Mouse (Mus musculus): ENCODE results near the gene Meaf6. TPM values are rescaled to one million over a fixed set of nuclear protein-coding genes. Genes with fewer than 3 reads are reported as not detected.

Meaf6 gene
- polyA plus RNA-seq, 1 experiment from 2014 or later: 128 TPM

- Histone ChIP-seq H3K9me3 (no peaks in the 10 kb centered on the region), H3K4me1 (peaks cover 22% of the 10 kb centered on the region), H3K27me3 (0 out of 2 replicates have a peak, but pooled peaks cover 4% of the 10 kb centered on the region), H3K4me2 (no peak overlapping the region), H3K27ac (no peak overlapping the region), H3K36me3 (replicated peaks) (no peaks in the 10 kb centered on the region), H3K4me3 (replicated peaks) (no peak overlapping the region), H3K9ac (no peak overlapping the region)
- 82% methylated on average over 7 of the region's 7 CpGs for WGBS
- ATAC-seq (ENCODE audit: low FRiP score): no peak
Measured at GRCm38 (mm10) chr4:125117902-125118320, 33.0 kb downstream of the Meaf6 start.

DNA sequence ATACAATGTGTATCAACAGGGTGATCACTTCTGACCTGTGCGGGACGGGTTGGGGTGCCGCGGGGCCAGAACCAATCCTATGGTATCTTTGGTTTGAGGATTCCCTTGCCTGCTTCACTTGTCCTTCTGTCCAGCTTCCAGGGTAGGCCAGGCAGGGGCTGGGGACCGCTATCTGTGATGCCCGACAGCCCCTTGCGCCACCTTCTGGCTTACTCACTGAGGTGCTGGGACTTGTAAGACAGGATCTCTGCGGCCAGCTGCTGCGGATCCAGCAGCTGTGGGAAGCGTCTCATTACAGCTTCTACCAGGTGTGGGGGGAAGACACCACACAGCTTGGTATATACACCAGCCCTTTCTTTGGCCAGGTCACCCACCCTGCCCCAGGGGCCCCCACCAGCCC is 34.1 kb downstream of the Meaf6 start:
- H3K9me3 ChIP-seq: no peaks in the 10 kb centered on the region
- no peak overlapping the region for H3K4me2 ChIP-seq
- H3K27me3 ChIP-seq: peaks cover 9% of the 10 kb centered on the region; the same call in 1 of the 2 replicates
- no peaks in the 10 kb centered on the region for H3K36me3 ChIP-seq (replicated peaks)
- no peak overlapping the region for H3K4me3 ChIP-seq (replicated peaks)
- H3K27ac ChIP-seq: no peak overlapping the region
- H3K9ac ChIP-seq: no peak overlapping the region
- no peak for ATAC-seq (ENCODE audit: low FRiP score)
- peaks cover 26% of the 10 kb centered on the region for H3K4me1 ChIP-seq
- WGBS: 28% methylated on average over 10 of the region's 10 CpGs

DNA sequence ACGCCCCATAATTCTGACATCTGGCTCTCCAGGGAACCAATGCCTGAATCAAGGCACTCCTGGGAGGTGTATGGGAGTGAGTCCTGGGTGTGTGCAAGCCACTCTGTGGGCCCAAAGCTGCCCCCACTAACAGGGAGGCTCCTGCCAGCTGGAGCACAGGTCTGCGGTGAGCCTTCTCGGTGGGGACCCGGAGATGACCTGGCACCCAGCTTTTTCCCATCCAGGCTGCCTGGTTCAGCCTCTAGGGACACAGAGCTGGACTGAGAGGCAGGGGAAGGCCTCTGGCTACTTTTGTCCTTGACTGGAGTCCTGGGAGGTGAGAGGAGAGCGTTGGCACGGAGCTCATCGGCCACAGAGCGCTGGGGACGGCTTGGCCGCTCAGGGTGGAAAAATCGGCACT is 34.8 kb downstream of the Meaf6 start:
- no peaks in the 10 kb centered on the region for H3K36me3 ChIP-seq (replicated peaks)
- ATAC-seq (ENCODE audit: low FRiP score): no peak
- H3K4me2 ChIP-seq: no peak overlapping the region
- no peaks in the 10 kb centered on the region for H3K9me3 ChIP-seq
- 93% methylated on average over 11 of the region's 11 CpGs for WGBS
- H3K27me3 ChIP-seq: peaks cover 15% of the 10 kb centered on the region; the same call in 1 of the 2 replicates
- no peak overlapping the region for H3K4me3 ChIP-seq (replicated peaks)
- peaks cover 22% of the 10 kb centered on the region for H3K4me1 ChIP-seq
- no peak overlapping the region for H3K27ac ChIP-seq
- no peak overlapping the region for H3K9ac ChIP-seq

- no peak for ATAC-seq (ENCODE audit: low FRiP score)
- Histone ChIP-seq H3K36me3 (replicated peaks) (no peaks in the 10 kb centered on the region), H3K4me2 (no peak overlapping the region), H3K27me3 (peaks cover 30% of the 10 kb centered on the region), H3K4me3 (replicated peaks) (no peak overlapping the region), H3K4me1 (peaks cover 20% of the 10 kb centered on the region), H3K9ac (no peak overlapping the region), H3K9me3 (no peaks in the 10 kb centered on the region), H3K27ac (no peak overlapping the region)
- WGBS: 20% methylated on average over 16 of the region's 16 CpGs
Measured at GRCm38 (mm10) chr4:125122431-125123278, 37.7 kb downstream of the Meaf6 start.

- no peak overlapping the region for H3K4me3 ChIP-seq (replicated peaks)
- peaks cover 36% of the 10 kb centered on the region for H3K27me3 ChIP-seq
- H3K4me2 ChIP-seq: no peak overlapping the region
- no peak overlapping the region for H3K27ac ChIP-seq
- ATAC-seq (ENCODE audit: low FRiP score): no peak
- no peaks in the 10 kb centered on the region for H3K9me3 ChIP-seq
- no peaks in the 10 kb centered on the region for H3K36me3 ChIP-seq (replicated peaks)
- H3K4me1 ChIP-seq: peaks cover 24% of the 10 kb centered on the region
- no peak overlapping the region for H3K9ac ChIP-seq
- 75% methylated on average over 7 of the region's 7 CpGs for WGBS
Measured at GRCm38 (mm10) chr4:125123279-125123671, 38.3 kb downstream of the Meaf6 start.

- peaks cover 24% of the 10 kb centered on the region for H3K4me1 ChIP-seq
- no peaks in the 10 kb centered on the region for H3K36me3 ChIP-seq (replicated peaks)
- no peak overlapping the region for H3K4me2 ChIP-seq
- H3K9me3 ChIP-seq: no peaks in the 10 kb centered on the region
- ATAC-seq (ENCODE audit: low FRiP score): no peak
- no peak overlapping the region for H3K27ac ChIP-seq
- no peak overlapping the region for H3K9ac ChIP-seq
- H3K27me3 ChIP-seq: peaks cover 43% of the 10 kb centered on the region
- WGBS: 52% methylated on average over 7 of the region's 7 CpGs
- no peak overlapping the region for H3K4me3 ChIP-seq (replicated peaks)
Measured at GRCm38 (mm10) chr4:125124424-125125209, 39.7 kb downstream of the Meaf6 start.

- H3K4me2 ChIP-seq: no peak overlapping the region
- no peak overlapping the region for H3K9ac ChIP-seq
- H3K4me3 ChIP-seq (replicated peaks): no peak overlapping the region
- peaks cover 43% of the 10 kb centered on the region for H3K27me3 ChIP-seq
- WGBS: 75% methylated on average over 7 of the region's 7 CpGs
- ATAC-seq (ENCODE audit: low FRiP score): no peak
- no peaks in the 10 kb centered on the region for H3K9me3 ChIP-seq
- no peak overlapping the region for H3K27ac ChIP-seq
- H3K4me1 ChIP-seq: peaks cover 24% of the 10 kb centered on the region
- H3K36me3 ChIP-seq (replicated peaks): no peaks in the 10 kb centered on the region
Measured at GRCm38 (mm10) chr4:125125361-125125921, 40.5 kb downstream of the Meaf6 start.

DNA sequence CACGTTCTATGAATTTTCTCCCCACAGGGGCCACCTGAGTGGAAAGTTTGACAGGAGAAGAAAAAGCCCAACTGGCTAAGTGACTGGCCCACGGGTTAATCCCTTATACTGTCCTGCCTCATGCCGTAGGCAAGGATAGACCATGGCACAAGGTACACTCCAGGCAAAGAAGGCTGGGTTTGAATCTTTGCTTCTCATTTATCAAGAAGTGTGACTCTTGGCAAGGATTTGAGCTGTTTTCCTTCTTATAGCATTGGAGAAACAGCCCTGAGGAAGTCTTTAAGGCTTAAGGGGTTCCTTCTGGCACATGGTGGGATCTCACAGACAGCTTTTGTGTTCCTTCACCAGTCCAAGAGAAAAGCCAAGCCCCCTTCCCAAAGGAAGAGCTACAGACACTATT is 41.3 kb downstream of the Meaf6 start:
- 92% methylated on average over 3 of the region's 3 CpGs for WGBS
- no peaks in the 10 kb centered on the region for H3K9me3 ChIP-seq
- no peak overlapping the region for H3K9ac ChIP-seq
- peaks cover 43% of the 10 kb centered on the region for H3K27me3 ChIP-seq
- H3K4me3 ChIP-seq (replicated peaks): no peak overlapping the region
- no peak overlapping the region for H3K27ac ChIP-seq
- no peaks in the 10 kb centered on the region for H3K36me3 ChIP-seq (replicated peaks)
- H3K4me2 ChIP-seq: no peak overlapping the region
- no peak for ATAC-seq (ENCODE audit: low FRiP score)
- peaks cover 24% of the 10 kb centered on the region for H3K4me1 ChIP-seq

DNA sequence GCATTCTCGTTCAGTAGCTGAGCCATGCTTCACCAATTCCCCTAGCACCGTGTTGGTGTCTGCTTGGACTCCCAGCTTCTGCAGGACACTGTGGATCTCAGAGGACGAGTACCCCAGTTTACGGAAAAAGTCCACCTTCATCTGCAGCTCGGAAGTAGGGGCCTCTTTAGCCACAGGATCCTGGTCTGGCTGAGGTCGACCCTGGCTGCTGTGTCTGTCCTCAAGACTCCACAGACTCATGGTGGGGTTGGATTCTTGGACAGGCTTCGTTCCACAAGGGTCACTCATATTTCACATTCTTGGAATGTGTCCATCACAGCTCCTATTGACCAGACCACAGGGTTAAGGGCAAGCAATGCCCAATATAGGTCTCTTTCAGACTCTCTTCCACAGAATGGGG is 41.8 kb downstream of the Meaf6 start:
- 84% methylated on average over 7 of the region's 7 CpGs for WGBS

GRCm38 (mm10) chr4:125127305-125128084 is 42.6 kb downstream of the Meaf6 start, which contains the start of gene Zc3h12a:
Zc3h12a (minus strand) TSS chr4:125127840.
- WGBS: 2% methylated on average over 61 of the region's 62 CpGs
- Histone ChIP-seq H3K9me3 (no peaks in the 10 kb centered on the region), H3K36me3 (replicated peaks) (no peaks in the 10 kb centered on the region), H3K4me1 (peaks cover 21% of the 10 kb centered on the region), H3K4me2 (peak within 1 kb of the TSS; percentile 97), H3K27me3 (peaks cover 41% of the 10 kb centered on the region), H3K4me3 (replicated peaks) (peak within 1 kb of the TSS; percentile 68), H3K27ac (no peak within 1 kb of the TSS), H3K9ac (peak within 1 kb of the TSS; percentile 53; the same call in 1 of the 2 replicates)
- peak; percentile 90 for ATAC-seq (ENCODE audit: low FRiP score)

More for the DNA sequence above, 41.8 kb downstream of the Meaf6 start:
- Histone ChIP-seq H3K4me2 (peak overlapping the region; percentile 97), H3K36me3 (replicated peaks) (no peaks in the 10 kb centered on the region), H3K9me3 (no peaks in the 10 kb centered on the region), H3K9ac (no peak overlapping the region), H3K27me3 (peaks cover 43% of the 10 kb centered on the region), H3K27ac (no peak overlapping the region), H3K4me1 (peaks cover 24% of the 10 kb centered on the region), H3K4me3 (replicated peaks) (peak overlapping the region; percentile 68; the same call in 1 of the 2 replicates)
- ATAC-seq (ENCODE audit: low FRiP score): no peak

- Histone ChIP-seq H3K9ac (no peak overlapping the region), H3K4me2 (no peak overlapping the region), H3K27me3 (peaks cover 22% of the 10 kb centered on the region), H3K36me3 (replicated peaks) (no peaks in the 10 kb centered on the region), H3K4me1 (peaks cover 13% of the 10 kb centered on the region), H3K9me3 (no peaks in the 10 kb centered on the region), H3K27ac (no peak overlapping the region), H3K4me3 (replicated peaks) (no peak overlapping the region)
- no peak for ATAC-seq (ENCODE audit: low FRiP score)
- whole genome bisulfite sequencing: 86% methylated on average over 4 of the region's 4 CpGs
Measured at GRCm38 (mm10) chr4:125131493-125131892, 46.6 kb downstream of the Meaf6 start.

Measured in forebrain, embryonic 12.5 days (tissue).